Mouse (Mus musculus) lung, adult 2 months (tissue): ENCODE data around the gene Arhgap10.

Experiments used
- CTCF ChIP-seq: fragments of 200-500 bp; IDR thresholded peaks from 2 replicates; pipeline ENCODE4 v1.5.1; 2011; ENCODE audit warnings: mild to moderate bottlenecking, low read length, control low read depth; ENCODE audit not compliant: insufficient read depth
- POLR2A ChIP-seq: fragments of 200-500 bp; IDR thresholded peaks from 2 replicates; pipeline ENCODE4 v1.6.1; 2011; ENCODE audit warnings: low read depth, mild to moderate bottlenecking, control low read depth, low read length, borderline replicate concordance; ENCODE audit errors: extremely low read depth

- TF ChIP-seq POLR2A (no peak), CTCF (no peak)
Measured at GRCm38 (mm10) chr8:77489235-77489634, 28.5 kb downstream of the Arhgap10 start.
